Mouse (Mus musculus) right cerebral cortex, postnatal 14 days (tissue): Measurements from ENCODE around the gene Abcf2.

Experiments used
- DNase-seq: peaks from one replicate; pipeline ENCODE4 v3.0.0; 2022

Gene Abcf2

GRCm38 (mm10) chr5:24526190-24526888 lies 50.9 kb downstream of the Abcf2 start:
- no peak for DNase-seq

- DNase-seq: no peak
Measured at GRCm38 (mm10) chr5:24525360-24526189, 51.7 kb downstream of the Abcf2 start.

GRCm38 (mm10) chr5:24524522-24524921 lies 52.7 kb downstream of the Abcf2 start:
- no peak for DNase-seq

- DNase-seq: no peak
Measured at GRCm38 (mm10) chr5:24523806-24524205, 53.5 kb downstream of the Abcf2 start.

- no peak for DNase-seq
Measured at GRCm38 (mm10) chr5:24521366-24521765, 55.9 kb downstream of the Abcf2 start.
